Mouse (Mus musculus): ENCODE measurements around the gene Higd1b. TPM values are rescaled to one million over a fixed set of nuclear protein-coding genes. Genes with fewer than 3 reads are reported as not detected.

Gene Higd1b
- polyA plus RNA-seq, 1 experiment: 2.1 TPM

DNA sequence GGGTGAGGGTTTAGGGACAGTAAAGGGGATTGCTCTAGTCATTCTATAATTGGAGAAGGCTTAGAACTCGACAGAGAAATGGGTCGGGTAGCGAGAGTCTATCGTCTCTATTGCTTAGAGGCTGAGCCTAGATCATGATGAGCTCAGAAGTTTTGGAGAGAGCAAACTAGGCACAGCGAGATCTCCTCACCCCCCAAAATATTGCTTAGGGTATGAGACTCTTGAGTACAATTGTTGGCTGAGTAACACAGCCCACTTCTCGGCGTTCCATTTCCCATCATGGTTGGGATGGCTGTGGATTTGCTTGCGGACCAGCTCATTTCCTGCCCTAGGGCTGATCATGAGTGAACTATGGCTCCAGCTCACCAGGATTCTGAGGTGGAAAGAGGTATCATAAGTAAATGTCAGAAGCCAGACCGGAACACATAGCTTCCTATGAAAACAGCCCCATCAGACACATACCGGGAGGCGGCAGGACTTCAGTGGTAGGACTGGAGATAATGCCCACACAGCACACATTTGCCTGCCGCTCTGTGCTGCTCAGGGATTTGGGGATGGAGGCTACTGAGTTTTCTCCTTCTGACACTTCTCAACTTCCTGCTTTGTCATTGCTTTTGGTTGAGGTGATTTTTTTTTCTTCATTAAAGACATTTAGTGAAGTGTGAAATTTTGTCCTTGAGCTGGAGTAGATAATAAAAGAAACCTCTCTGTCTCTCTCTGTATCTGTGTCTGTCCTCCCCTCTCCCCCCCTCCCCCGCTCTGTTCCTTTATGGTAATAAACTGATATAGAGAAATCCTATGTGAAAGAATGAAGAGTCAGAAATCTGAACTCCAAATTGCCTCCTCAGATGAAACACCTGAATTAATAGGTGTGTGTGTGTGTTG lies 45.9 kb downstream of the Higd1b start:
- no peak overlapping the region for H3K27ac ChIP-seq (ENCODE audit: control insufficient read depth, insufficient read depth, low read depth, low read length, poor library complexity)
- peak overlapping the region; percentile 87 for H3K4me3 ChIP-seq (replicated peaks; ENCODE audit: control insufficient read depth, low read depth, low read length)
- no peaks in the 10 kb centered on the region for H3K4me1 ChIP-seq (ENCODE audit: control insufficient read depth, insufficient read depth, low read length)
- 12% methylated on average over 13 of the region's 13 CpGs for WGBS
- TF ChIP-seq POLR2A (IDR thresholded peaks at IDR 0.05; ENCODE audit: borderline replicate concordance, control insufficient read depth, low read depth, low read length) (no peak), CTCF (IDR thresholded peaks at IDR 0.05; ENCODE audit: control insufficient read depth, insufficient read depth, low read length) (no peak)

GRCm38 (mm10) chr11:102884616-102885219 lies 49.1 kb downstream of the Higd1b start, which contains the start of gene Fam187a:
Fam187a (plus strand) TSS chr11:102885169.
- Histone ChIP-seq H3K4me1 (ENCODE audit: control insufficient read depth, insufficient read depth, low read length) (no peaks in the 10 kb centered on the region), H3K27ac (ENCODE audit: control insufficient read depth, insufficient read depth, low read depth, low read length, poor library complexity) (no peak within 1 kb of the TSS), H3K4me3 (replicated peaks; ENCODE audit: control insufficient read depth, low read depth, low read length) (no peak within 1 kb of the TSS)
- 68% methylated on average over 10 of the region's 10 CpGs for WGBS
- TF ChIP-seq POLR2A (IDR thresholded peaks at IDR 0.05; ENCODE audit: borderline replicate concordance, control insufficient read depth, low read depth, low read length) (no peak), CTCF (IDR thresholded peaks at IDR 0.05; ENCODE audit: control insufficient read depth, insufficient read depth, low read length) (no peak)

GRCm38 (mm10) chr11:102887433-102887832 lies 51.8 kb downstream of the Higd1b start:
- no peaks in the 10 kb centered on the region for H3K4me1 ChIP-seq (ENCODE audit: control insufficient read depth, insufficient read depth, low read length)
- WGBS: 67% methylated on average over 5 of the region's 5 CpGs
- no peak for TF ChIP-seq POLR2A (IDR thresholded peaks at IDR 0.05; ENCODE audit: borderline replicate concordance, control insufficient read depth, low read depth, low read length)
- no peak overlapping the region for H3K27ac ChIP-seq (ENCODE audit: control insufficient read depth, insufficient read depth, low read depth, low read length, poor library complexity)
- H3K4me3 ChIP-seq (replicated peaks; ENCODE audit: control insufficient read depth, low read depth, low read length): no peak overlapping the region

Other genes starting within 250 kb of the Higd1b start
- gene Fzd2, start 231.5 kb upstream of the Higd1b start, polyA plus RNA-seq (2011; ENCODE audit: insufficient read depth, insufficient read length, low replicate concordance, missing spikeins): 0.42 TPM in 1 of 2 replicates, not detected in the other
- not detected in 2 replicates for gene Meioc, start 172.1 kb upstream of the Higd1b start, polyA plus RNA-seq (2011; ENCODE audit: insufficient read depth, insufficient read length, low replicate concordance, missing spikeins)
- gene Ccdc43, start 138.1 kb upstream of the Higd1b start, polyA plus RNA-seq (2011; ENCODE audit: insufficient read depth, insufficient read length, low replicate concordance, missing spikeins): 8.1 and 17.1 TPM in 2 replicates
- 2.9 and 11.8 TPM in 2 replicates for gene Adam11, start 74.4 kb upstream of the Higd1b start, polyA plus RNA-seq (2011; ENCODE audit: insufficient read depth, insufficient read length, low replicate concordance, missing spikeins)
- gene Gjc1, start 16.1 kb upstream of the Higd1b start, polyA plus RNA-seq (2011; ENCODE audit: insufficient read depth, insufficient read length, low replicate concordance, missing spikeins): 0.41 and 3.4 TPM in 2 replicates
- gene Eftud2, start 45.1 kb downstream of the Higd1b start, polyA plus RNA-seq (2011; ENCODE audit: insufficient read depth, insufficient read length, low replicate concordance, missing spikeins): 77.3 and 159 TPM in 2 replicates
- 0.70 TPM in 1 of 2 replicates, not detected in the other for gene Ccdc103, start 45.4 kb downstream of the Higd1b start, polyA plus RNA-seq (2011; ENCODE audit: insufficient read depth, insufficient read length, low replicate concordance, missing spikeins)
- not detected in 2 replicates for gene Fam187a, start 49.3 kb downstream of the Higd1b start, polyA plus RNA-seq (2011; ENCODE audit: insufficient read depth, insufficient read length, low replicate concordance, missing spikeins)
- gene Gfap, start 65.1 kb downstream of the Higd1b start, polyA plus RNA-seq (2011; ENCODE audit: insufficient read depth, insufficient read length, low replicate concordance, missing spikeins): 8.1 and 11.4 TPM in 2 replicates
- gene Kif18b, start 89.3 kb downstream of the Higd1b start, polyA plus RNA-seq (2011; ENCODE audit: insufficient read depth, insufficient read length, low replicate concordance, missing spikeins): 32.8 and 37.0 TPM in 2 replicates
- not detected in 2 replicates for gene C1ql1, start 110.8 kb downstream of the Higd1b start, polyA plus RNA-seq (2011; ENCODE audit: insufficient read depth, insufficient read length, low replicate concordance, missing spikeins)
- 28.0 and 38.2 TPM in 2 replicates for gene Nmt1, start 192.3 kb downstream of the Higd1b start, polyA plus RNA-seq (2011; ENCODE audit: insufficient read depth, insufficient read length, low replicate concordance, missing spikeins)
- 10.0 and 13.9 TPM in 2 replicates for gene Dcakd, start 192.5 kb downstream of the Higd1b start, polyA plus RNA-seq (2011; ENCODE audit: insufficient read depth, insufficient read length, low replicate concordance, missing spikeins)